Mouse (Mus musculus) yolk sac, embryonic 10.5 days (tissue): ENCODE measurements around the gene Hmgb4.

Experiments
- DNase-seq: peaks from one replicate; pipeline ENCODE4 v3.0.0-alpha.2; 2017; ENCODE audit warnings: low spot score

The Hmgb4 gene

DNA sequence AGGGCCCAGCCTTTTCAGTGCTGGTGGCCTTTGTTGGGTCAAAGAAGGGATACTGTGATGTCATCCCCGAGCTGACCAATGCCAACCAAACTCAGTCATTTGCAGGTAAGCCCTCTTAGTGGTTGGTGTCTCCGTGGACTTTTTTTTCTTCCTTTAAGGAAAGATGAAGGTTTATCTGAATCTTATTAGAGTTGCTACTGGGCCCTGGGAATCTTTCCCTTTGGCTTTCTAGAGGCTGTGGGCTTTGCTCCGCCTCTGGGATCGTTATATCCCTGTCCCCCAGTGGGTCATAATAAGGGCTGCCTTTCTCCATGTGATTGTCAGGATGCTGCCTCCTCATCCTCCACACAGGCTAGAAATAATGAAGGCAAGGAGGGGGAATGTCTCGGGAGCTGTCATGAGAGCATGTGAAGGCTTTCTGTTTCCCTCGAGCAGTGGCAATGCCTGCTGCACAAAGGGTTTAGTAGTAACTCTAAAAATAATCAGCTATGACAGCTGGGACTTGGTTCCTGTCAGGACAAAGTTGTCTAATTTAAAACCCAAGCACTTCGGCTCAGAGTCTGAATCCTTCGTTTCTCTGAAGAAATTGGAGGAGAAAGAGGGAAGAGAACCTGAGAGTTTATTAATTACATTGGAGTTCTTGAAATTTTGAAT, at the start of gene Hmgb4:
Hmgb4 (minus strand) TSS at position 51 of the 654 bp plus-strand sequence.
- DNase-seq: no peak

DNA sequence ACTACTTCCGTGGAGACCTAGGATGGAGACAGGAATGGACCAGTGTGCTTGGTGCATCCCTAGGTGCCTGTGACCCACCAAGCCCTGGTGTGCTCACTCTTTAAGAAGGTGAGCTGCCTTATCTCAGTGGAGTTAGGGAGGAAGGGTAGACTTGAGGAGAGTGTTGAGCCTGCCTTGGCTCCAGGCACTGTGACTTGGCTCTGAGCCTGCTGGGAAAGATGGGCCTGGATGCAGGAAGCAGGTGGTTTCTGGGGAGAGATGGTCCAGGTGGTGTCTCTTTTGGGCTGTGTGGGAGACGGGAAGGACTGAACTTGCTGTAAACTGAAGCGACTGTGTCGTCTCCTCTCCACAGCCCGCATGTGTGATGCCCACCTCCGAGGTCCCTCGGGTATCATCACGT, 45.3 kb upstream of the Hmgb4 start:
- DNase-seq: no peak

DNA sequence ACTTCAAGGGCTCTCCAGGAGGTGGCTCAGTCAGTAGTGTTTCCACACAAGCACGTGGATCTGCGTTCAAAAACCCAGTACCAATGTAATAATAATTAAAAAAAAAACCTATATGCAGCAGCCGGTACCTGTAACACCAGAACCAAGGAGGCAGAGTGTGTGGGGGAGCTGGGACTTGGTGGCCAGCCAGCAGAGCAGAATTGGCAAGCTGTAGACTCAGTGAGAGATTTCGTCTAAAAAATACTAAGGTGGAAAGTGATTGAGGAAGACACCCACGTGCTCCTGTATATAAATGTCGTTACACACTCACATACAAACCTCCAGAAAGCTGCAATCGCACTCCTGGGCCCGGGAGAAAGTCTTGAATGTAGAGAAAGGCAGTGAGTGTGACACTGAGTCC, 43.3 kb upstream of the Hmgb4 start:
- DNase-seq: no peak

DNA sequence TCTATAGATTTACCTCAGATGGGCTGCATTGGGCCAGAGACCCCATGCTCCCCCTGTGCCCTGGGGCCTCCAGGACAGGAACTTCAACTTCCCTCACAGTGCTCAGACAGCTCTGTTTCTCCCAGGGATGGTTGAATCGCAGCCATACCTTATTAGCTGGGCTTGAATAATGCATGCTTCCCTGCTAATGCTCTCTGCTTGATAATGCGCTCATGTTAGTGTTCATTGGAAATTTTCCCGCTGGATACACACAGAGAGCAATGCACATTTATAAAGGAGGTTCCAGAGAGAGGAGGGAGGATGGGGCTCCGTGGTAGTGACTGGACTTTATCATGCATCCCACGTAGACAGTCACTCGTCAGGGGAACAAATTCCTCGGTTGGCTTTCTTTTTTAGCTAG, 27.3 kb upstream of the Hmgb4 start:
- no peak for DNase-seq

DNA sequence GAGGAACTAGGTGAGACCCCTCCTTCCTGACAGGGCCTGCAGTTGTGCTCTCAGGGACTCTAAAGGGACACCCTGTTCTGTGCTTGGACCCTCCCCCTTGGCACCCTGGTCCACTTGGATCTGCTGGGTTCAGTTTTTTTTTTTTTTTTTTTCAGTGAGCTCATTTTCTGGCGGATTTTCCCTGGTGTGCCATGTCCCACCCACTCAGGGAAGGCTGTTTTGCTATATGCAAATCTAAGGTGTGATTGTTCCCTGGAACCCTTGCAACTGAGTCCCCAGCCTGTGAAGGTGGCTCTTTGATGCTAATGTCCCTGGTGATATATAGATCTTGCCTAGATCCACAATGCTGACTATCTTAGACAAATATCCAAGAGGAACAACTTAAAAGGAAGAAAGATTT, 24.3 kb upstream of the Hmgb4 start:
- no peak for DNase-seq

DNA sequence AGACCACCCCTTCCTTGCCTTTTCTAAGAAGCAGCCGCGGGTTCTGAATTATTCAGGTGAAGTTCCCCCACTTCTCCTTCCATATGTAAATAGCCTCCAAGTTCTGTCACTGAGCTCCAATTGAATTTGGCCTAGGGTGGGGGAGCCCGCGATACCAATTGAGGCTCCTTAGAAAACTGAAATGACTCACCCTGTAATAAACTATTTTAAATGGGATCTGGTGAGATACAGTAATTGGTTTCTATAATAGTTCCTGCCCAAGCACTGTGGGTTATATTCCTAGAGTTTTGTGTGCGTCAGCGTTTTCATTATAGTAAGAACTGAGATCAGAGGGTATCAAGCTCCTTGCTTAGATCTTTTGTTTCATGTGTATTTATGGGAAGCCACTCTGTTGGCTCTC, 14.8 kb upstream of the Hmgb4 start:
- no peak for DNase-seq

DNA sequence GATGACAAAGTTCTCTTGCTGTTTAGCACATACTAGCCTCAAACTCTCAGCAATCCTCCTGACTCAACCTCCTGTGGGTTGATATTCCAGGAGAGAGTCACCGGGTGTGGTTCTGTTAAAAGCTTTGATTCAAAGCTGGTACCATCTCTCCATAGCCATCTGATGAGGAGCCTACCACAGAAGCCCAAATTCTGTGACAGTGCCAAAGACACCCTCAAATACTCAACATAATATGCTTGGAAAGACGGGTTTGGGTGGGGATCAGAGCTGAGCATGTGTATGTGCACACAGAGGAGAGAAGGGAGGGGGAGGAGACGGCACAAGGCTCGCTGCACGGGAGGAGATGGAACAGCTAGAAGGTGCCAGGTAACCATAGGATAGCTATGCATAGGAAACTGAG, 14.4 kb upstream of the Hmgb4 start:
- DNase-seq: no peak

DNA sequence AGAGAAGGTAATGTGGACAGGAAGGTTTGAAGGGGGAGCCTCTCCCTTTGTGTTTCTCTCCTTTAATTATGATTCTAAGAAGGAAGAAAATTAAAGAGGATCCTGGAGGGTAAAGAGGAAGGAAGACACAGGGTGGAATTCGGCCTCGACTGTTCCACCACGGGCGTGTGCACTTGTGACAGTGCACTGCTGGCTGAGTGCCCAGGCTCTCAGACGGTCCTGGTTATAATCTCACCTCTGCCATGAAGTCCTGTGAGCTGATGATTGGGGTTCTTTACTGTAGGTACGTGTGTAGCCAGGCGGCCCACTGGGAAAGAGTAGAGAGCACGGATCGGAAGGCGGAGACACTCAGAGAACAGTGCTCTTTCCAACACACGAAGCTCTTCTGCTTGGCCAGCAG, 12.4 kb upstream of the Hmgb4 start:
- DNase-seq: no peak

DNA sequence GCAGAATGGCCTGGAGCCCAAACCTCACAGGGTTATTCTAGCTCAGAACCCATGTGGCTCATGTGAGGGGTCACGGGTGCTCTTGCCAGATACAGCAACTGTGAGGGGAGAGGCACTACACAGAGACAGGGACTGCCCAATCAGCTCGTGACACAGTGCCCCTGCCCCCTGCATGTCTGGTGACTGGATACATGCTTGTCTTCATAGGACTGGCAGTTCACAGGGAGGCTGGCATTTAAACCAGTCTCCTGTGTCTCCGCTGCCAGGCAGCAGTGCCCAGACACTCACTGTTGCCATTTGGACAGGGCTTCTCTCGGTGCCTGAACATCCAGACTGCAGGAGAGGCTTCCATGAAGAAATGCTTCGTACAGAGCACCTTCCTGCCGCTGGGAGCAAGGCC, 11.7 kb upstream of the Hmgb4 start:
- DNase-seq: no peak

DNA sequence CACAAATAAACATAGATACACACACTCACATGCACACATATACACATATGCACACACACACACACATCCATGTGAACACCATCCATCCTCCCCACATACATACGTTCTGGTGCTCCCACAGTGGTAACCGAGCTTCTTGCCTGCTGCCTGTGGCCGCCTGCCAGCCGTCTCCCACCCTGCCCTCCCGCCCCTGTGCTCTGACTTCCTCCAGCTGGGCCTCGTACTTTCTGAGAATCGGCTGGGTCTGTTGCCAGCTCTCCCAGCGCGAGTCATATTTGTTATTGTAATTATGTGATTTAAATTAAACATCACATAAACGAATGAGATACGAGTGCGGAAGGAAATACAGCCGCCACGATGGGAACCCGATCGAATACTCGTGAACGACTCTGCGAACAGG, 10.2 kb upstream of the Hmgb4 start:
- no peak for DNase-seq

DNA sequence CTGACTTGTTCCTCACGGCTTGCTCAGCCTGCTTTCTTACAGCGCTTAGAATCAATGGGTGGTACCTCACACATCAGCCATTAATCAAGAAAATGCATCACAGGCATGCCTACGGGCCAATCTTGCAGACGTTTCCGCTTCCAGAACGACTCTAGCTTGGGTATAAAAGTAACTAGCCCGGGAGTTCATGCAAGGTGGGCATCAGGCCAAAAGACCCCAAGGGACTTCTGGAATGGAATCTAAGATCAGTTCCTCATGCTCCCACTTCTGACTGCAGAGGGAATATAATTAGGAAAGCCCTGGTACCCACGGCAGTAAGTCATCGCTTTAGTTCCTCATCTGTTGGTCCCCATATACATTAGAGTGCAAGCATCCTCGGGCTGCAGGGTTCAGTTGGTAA, 9.4 kb upstream of the Hmgb4 start:
- no peak for DNase-seq

DNA sequence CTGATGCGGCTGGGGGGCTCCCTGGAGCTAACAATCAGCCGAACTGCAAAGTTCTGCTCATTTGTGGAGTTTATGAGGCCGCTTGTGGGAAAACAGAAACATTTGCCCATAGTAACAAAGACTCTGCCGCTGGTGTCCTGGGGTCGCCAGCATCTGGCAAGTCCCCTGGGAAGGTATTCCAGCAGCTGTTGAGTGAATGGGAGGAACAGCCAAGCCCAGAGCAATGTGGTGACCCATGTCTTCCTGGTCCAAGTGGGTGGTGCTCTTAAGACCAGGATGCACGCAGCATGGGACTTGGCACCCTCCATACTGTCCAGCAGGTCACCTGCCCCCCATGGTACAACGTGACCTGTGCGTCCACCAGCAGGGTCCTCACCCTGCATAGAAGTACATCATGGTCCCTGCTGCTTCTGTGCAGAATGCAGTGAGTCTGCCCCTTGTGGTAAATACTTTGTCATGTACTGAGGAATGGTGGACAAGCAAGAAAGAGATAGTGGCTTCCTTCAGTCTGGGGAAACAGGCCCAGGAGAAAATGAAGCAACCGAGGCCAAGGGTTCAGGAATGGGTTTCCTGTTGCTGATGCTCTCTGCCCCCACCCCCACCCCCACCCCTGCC, 8.6 kb upstream of the Hmgb4 start:
- DNase-seq: no peak

DNA sequence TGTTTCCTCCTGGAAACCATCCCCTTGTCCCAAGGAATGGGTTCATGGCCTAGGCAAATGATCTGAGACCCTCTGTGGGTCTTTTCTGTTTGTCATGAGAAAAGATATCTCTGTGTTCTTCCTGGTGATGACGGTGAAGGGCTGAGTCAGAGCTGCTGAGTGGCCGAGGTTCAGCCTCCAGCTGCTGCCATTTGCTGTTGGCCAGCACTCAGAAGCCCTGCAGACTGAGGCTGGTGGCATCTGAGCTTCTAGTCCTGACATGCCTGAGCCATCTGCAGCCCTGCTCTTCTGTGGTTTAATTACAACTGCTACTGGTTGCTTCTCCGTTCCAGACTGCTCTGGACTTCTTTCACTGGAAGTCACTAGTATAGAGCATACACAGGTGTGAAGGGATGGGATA, 4.6 kb upstream of the Hmgb4 start:
- no peak for DNase-seq

DNA sequence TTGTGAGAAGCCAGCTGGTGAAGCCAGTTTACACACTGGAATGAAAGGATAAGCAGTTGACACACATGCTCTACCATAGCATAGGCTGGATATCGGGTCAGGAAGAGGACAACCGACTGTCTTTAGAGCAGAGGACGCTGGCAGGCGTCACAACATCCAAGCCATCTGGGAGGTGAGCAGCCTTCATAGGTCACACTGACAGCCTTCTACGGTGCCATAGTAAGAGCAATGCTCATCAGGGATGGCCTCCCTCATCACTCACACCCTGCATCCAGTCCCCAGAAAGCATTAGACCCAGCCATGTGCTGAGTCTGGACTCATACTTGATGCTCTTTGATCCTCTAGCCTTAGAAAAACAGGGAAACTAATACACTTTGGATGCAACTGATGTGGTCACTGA, 3.7 kb upstream of the Hmgb4 start:
- no peak for DNase-seq

DNA sequence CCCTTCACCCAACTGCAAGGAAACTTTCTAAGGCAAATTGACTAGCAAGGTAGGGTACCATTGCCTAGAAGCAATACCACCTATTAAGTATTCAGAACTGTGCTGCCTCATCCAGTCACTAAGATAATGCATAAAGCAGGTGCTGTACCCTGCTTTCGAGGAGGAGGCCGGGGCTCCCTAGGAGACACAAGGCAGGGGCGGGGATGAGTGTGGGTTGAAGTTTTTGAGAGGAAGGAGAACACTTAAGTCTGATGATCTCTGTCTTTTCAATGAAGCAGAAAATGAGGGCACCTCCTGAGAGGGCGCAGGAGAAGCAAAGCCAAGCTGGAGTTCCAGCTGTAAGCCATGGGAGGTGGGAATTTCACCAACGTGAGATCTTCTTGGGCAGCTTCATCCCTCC, 1.5 kb downstream of the Hmgb4 start:
- no peak for DNase-seq

DNA sequence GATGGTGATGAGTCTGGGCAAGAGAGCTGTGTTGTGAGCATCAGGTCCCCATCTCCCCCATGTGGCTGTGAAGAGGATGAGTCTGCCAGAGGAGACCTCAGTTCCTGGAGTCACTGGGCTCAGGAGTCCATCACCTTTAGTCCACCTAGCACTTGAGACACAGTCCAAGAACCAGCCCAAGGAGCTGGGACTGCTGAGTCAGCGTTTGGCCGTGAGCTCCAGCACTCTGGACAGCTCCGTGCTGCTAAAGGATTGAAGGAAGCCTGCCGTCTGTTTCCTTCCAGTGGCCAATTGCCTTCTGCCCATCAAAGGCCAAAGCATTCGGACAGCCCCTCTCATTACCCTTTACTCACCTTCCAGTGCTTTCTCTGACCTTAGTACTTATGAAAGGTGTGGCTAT, 12.1 kb downstream of the Hmgb4 start:
- no peak for DNase-seq

DNA sequence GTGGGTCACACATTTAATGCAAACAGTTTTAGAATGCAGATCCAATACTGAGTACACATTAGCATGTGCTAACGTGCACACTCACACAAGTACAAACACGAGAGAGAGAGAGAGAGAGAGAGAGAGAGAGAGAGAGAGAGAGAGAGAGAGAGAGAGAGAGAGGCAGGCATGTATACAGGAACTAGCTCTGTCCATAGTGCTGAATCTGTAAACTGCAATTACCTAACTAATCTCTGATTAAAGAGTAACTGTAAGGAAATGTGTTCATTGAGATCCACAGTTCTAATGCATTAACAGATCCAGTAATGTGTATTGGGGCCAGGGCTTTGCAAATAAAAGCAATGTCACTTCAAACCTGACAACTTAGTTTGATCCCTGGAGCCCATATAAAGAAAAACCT, 15.6 kb downstream of the Hmgb4 start:
- no peak for DNase-seq

DNA sequence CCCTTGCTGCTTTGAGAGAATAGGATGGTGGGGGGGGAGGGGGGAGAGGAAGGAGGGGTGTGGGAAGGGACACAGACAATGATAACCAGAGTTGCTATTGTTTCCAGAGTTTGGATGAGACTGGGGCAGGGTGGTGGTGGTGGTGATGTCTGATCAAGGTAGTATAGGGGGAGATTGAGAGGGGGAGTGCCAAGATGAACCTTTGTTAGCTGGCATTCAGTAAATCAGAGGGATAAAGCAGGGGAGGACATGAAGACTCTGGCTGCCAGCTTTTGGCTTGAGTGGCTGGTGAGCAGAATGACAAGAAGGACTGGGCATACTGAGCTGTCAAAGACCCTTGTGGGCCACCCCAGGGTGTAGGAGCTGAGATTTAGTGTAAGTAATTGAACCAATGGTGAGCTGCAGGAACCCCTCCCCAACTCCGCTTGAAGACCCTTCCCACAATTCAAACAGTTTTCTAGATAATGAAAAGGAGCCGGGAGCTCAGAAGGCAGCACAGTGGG, 18.9 kb downstream of the Hmgb4 start:
- no peak for DNase-seq

DNA sequence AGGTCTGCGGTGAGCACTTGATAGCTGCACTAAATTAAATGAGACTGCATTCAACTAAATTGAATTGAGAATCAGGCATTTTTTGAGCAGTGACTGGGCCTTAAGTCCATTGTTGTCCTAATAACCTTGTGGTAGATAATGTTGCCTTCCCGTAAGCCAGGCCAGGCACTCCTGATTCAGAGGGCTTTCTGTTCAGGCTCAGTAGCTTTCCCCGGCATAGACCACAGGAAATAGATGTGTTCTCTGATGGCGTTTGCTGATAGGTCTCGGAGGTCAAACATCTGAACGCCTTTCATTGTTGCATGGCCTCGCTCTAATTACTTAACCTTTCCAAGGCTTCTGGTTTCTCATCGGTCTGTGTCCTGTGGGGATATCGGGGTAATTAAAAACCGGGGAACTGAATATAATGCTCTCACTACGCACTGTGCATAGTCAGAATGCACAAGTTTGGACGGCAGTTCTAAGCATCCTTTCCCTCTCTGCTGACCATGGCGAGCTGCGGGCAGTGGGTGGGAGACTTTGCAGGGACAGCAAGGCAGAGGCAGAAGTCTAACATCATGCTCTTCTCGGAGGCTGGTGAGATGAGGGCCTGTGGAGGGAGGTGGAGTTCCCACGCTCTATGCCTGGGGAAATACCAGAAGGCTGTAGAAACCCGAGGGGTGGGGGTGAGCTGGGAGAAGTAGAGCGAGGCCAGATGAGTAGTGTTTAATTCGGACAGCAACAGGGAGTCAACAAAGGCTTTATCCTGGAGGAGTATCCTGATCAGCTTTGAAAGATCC, 19.5 kb downstream of the Hmgb4 start:
- no peak for DNase-seq

DNA sequence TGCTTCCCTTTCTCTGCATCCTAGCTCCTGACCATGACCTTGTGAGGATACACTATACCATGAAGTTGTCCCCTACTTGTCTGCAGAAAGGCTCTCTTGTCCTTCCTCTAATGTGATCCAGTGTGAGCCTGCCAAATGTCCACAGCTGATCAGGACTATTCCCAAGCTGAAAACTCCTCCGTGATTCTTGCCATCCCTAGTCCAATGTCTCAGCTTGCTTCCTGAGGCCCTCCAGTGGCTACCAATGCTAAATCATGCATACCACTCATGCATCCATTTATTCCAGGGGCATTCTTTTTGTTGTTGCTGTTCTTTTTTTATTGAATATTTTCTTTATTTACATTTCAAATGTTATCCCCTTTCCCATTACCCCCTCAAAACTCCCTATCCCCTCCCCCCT, 21.6 kb downstream of the Hmgb4 start:
- no peak for DNase-seq

DNA sequence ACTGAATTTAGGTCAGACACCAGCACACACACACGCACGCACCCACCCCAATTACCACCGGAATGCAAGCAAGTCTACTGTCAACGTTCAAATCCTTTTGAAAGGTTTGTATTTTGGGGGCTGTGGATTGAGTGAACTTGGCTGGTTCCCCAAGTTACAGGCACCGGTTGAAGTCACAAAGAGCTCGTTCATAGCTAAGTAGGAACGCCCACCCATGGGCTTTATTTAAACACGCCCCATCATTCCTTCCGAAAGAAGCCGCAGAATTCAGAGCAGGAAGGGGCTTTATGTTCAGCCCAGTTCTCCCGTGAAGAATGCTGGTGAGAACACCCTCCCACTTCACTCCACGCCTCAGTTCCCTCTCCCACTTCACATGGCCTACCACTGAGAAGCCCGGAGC, 27.3 kb downstream of the Hmgb4 start:
- no peak for DNase-seq

DNA sequence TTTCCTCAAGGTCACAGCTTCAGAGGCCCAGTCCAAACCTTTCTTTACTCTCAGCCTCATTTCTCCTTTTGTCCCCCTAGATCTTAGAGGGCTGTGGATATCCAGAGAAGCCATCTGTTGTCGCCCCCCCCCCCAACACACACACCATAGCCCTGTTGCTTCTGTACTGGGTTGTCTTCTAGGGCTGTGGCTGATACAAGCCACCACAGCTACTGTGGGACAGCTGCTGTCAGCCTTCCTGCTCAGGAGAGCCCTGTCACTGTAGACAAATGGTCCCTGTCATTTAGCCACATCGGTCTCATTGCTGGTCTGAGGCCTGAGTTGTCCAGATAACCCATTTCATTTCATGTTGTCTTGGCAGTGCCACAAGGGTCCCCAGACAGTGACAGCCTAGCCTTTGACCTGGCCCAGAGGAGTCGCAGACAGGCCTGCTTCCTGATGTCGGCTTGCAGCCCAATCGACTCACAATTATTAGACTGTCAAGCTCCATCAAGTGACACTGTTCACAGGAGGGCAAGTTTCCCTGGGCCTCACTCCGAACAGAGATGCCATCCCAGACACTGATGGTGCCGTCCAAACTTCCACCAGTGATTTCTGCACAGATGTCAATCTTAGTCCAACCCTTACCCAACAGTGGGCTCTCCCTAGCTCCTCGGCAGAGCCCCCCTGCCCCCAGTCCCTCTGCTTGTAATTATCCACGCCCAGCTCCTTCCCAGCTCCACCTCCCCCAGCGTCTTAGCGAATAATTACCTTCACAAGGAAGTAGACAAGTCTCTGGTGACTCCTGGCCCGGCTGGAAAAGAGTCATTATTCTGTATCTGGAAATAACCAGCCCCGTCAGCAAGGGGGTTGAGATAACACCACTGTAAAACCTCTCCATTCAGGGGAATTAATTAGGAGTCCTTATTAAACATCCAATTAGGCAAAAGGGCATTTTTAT, 33.1 kb downstream of the Hmgb4 start:
- DNase-seq: no peak
